Mouse (Mus musculus): Measurements from ENCODE around the gene Sbds.

- TF ChIP-seq CTCF (IDR thresholded peaks at IDR 0.05) (no peak), EP300 (IDR thresholded peaks at IDR 0.05) (no peak)
Observed at GRCm38 (mm10) chr5:130292976-130293375, 37.6 kb upstream of the Sbds start.
